Comparison of ENCODE assay signal across 8 mouse cellular contexts in genomic region chr4:133675594-133676016, GRCm38 (mm10). TPM values are rescaled to one million over a fixed set of nuclear protein-coding genes. Genes with fewer than 3 reads are reported as not detected.
DNase-seq lines count a peak whose midpoint lies in the region; ATAC-seq lines count a peak whose summit lies in the region.

No protein-coding gene starts in this region.

- H3K9me3 ChIP-seq in embryonic facial prominence, embryonic 12.5 days, result no peaks in the 10 kb centered on the region
- no peaks in the 10 kb centered on the region for H3K9me3 ChIP-seq in heart, embryonic 14.5 days (ENCODE audit: control insufficient read depth, low read length)

- 2% methylated on average over 5 of the region's 5 CpGs for WGBS in embryonic facial prominence, embryonic 12.5 days
- WGBS in heart, embryonic 14.5 days, result 0% methylated on average over 5 of the region's 5 CpGs

- peak; percentile 19; the same call in 1 of the 2 replicates for ATAC-seq in embryonic facial prominence, embryonic 12.5 days (ENCODE audit: insufficient number of reproducible peaks, insufficient read depth, low FRiP score, low TSS enrichment)
- ATAC-seq in heart, embryonic 14.5 days (ENCODE audit: insufficient number of reproducible peaks, insufficient read depth, low FRiP score, low read depth), result no peak
- no peak for ATAC-seq in CD4-positive, CD25-positive, alpha-beta regulatory T cell, adult 4 months

- H3K36me3 ChIP-seq in embryonic facial prominence, embryonic 12.5 days, result peaks cover 18% of the 10 kb centered on the region
- peaks cover 29% of the 10 kb centered on the region for H3K36me3 ChIP-seq in heart, embryonic 14.5 days (ENCODE audit: control insufficient read depth, insufficient read depth, low read length)

- DNase-seq in ovary, adult 18-20 months (ENCODE audit: low spot score), result peak; percentile 65
- no peak for DNase-seq in ovary, postnatal 10 days (ENCODE audit: low spot score)
- DNase-seq in kidney, postnatal 14 days, result peak; percentile 87
- DNase-seq in lung, postnatal 36 days, result peak; percentile 87
- peak; percentile 60 for DNase-seq in right cerebral cortex, postnatal 4 days

- peak overlapping the region; percentile 74 for H3K27ac ChIP-seq in embryonic facial prominence, embryonic 12.5 days
- H3K27ac ChIP-seq in heart, embryonic 14.5 days (replicated peaks in 1 of 2; ENCODE audit: control insufficient read depth in 1 of 2, insufficient read depth in 1 of 2, low read depth in 2 of 2, low read length in 2 of 2), result peak overlapping the region; percentile 75 to 81

- no peak overlapping the region for H3K9ac ChIP-seq in embryonic facial prominence, embryonic 12.5 days
- peak overlapping the region; percentile 6; the same call in 1 of the 2 replicates for H3K9ac ChIP-seq in heart, embryonic 14.5 days (ENCODE audit: low read length)

- no peak overlapping the region for H3K4me3 ChIP-seq in embryonic facial prominence, embryonic 12.5 days
- H3K4me3 ChIP-seq in heart, embryonic 14.5 days (ENCODE audit: control insufficient read depth in 1 of 2, insufficient read depth in 1 of 2, low read depth in 1 of 2, low read length in 2 of 2), result no peak overlapping the region

- peak overlapping the region; percentile 15; the same call in 1 of the 2 replicates for H3K4me2 ChIP-seq in embryonic facial prominence, embryonic 12.5 days (replicated peaks)
- peak overlapping the region; percentile 42 for H3K4me2 ChIP-seq in heart, embryonic 14.5 days (ENCODE audit: low read length)

- H3K27me3 ChIP-seq in embryonic facial prominence, embryonic 12.5 days, result no peaks in the 10 kb centered on the region
- no peaks in the 10 kb centered on the region for H3K27me3 ChIP-seq in heart, embryonic 14.5 days (ENCODE audit: control insufficient read depth, insufficient read depth, low read length)

- H3K4me1 ChIP-seq in embryonic facial prominence, embryonic 12.5 days, result peaks cover 41% of the 10 kb centered on the region
- H3K4me1 ChIP-seq in heart, embryonic 14.5 days (ENCODE audit: control insufficient read depth in 2 of 2, insufficient read depth in 2 of 2, low read length in 2 of 2), result peaks cover 22 to 47% of the 10 kb centered on the region in 2 experiments

RNA-seq across cellular contexts. Expression of gene Pigv, which starts 3.2 kb away (rescaled TPM):
- polyA plus RNA-seq in embryonic facial prominence, embryonic 12.5 days (2016; fragmentation: Nextera tagmentation; extraction: Ambion mirVana), result 19.7 and 20.4 TPM in 2 replicates
- 11.6 and 12.1 TPM in 2 replicates for polyA plus RNA-seq in heart, embryonic 14.5 days (2014; fragmentation: Nextera tagmentation; extraction: Ambion mirVana)
- polyA plus RNA-seq in CD4-positive, CD25-positive, alpha-beta regulatory T cell, adult 4 months (2017; shearing (Covaris generic)), result 10 to 100 TPM; 14.3 to 16.3 TPM

RNA-seq across cellular contexts. Expression of gene Zdhhc18, which starts 25.7 kb away (rescaled TPM):
- polyA plus RNA-seq in embryonic facial prominence, embryonic 12.5 days (2016; fragmentation: Nextera tagmentation; extraction: Ambion mirVana), result 4.5 and 6.2 TPM in 2 replicates
- polyA plus RNA-seq in heart, embryonic 14.5 days (2014; fragmentation: Nextera tagmentation; extraction: Ambion mirVana), result 3.4 and 4.7 TPM in 2 replicates
- polyA plus RNA-seq in CD4-positive, CD25-positive, alpha-beta regulatory T cell, adult 4 months (2017; shearing (Covaris generic)), result 10 to 100 TPM; 20.2 to 22.3 TPM
